Mouse (Mus musculus): ENCODE data around the gene Dip2c.
A peak's percentile ranks its signal among the peaks of the same experiment; 100 is the strongest.

The Dip2c gene

DNA sequence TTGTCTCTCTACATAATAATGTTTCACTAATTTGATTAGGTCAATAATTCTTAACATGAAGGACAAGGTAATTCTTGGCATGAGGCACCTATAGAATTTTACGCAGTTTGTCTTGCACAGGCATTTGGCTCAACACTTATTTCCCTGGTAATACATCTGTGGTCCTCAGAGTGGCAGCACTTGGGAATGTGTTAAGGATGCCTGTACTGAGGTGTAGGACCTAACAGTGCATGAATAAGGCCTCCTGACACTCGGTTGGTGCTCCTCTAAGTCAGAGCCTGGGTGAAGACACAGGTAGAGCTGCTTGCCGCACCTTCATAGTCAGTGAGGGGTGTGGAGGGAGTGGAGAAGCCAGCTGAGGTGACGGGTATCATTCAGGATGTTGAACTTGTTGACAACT is 407.0 kb downstream of the Dip2c start:
- DNase-seq, result no peak

GRCm38 (mm10) chr13:9684153-9684923 is 408.0 kb downstream of the Dip2c start:
- peak; percentile 63 to 74 for DNase-seq

GRCm38 (mm10) chr13:9686261-9686660 is 409.9 kb downstream of the Dip2c start:
- DNase-seq, result peak; percentile 43 to 49

- DNase-seq, result peak; percentile 68 to 70
Measured at GRCm38 (mm10) chr13:9686765-9687164, 410.4 kb downstream of the Dip2c start.

DNA sequence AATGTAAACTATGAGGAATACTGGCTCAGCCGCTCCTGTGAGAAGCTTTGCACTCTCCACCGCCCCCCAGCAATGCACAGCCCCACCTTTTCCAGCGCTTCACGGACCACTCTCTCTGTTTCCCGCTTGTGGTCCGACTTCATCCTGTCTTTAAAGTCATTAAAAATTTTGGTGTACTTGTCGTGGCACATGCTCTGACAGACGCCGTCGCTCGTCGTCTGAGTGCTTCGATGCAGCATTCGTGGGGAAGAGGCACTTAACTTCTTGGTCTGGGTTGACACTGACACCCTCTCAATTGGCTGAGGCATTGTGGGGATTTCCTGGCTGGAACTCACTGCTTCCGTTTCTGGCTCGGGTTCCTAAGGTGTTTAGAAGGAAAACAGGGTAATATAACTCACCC is 413.0 kb downstream of the Dip2c start:
- no peak for DNase-seq

- no peak for DNase-seq
Measured at GRCm38 (mm10) chr13:9692876-9693275, 416.5 kb downstream of the Dip2c start.

DNA sequence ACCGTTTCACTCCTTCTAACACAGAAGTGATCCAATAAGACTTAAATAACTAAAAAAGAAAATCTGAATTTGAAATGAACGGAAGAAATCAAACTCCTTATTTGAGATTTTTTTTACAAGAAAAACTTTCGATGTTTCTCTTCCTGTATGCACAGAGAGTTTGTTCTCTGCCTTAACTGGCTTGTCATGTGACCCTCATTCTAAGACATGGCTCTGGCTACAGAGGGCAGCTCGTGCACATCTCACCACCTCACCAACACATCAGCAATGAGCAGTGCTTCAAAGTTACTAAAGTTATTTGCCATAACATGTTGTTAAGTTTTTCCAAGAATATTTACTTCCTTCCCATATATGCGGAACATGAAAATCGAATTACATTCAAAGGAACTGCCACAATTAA is 418.3 kb downstream of the Dip2c start:
- no peak for DNase-seq

DNA sequence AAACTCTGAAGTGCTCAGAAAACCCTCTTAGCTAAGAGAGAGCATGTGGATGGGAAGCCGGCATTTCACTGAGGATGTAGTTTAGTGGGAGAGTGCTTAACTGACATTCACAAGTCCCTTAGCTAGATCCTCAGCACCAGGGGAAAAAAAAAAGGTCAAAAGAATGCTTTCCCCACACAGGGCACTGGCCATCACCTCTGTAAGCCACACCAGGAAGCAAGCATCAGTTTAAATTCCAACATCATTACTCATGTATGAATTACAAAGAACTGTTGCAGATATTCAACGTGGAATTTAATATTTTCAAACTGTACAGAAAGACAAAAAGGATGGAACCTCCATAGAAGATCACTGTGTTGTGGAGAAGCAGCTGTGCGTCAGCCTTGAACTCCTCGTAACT is 419.1 kb downstream of the Dip2c start:
- no peak for DNase-seq

DNA sequence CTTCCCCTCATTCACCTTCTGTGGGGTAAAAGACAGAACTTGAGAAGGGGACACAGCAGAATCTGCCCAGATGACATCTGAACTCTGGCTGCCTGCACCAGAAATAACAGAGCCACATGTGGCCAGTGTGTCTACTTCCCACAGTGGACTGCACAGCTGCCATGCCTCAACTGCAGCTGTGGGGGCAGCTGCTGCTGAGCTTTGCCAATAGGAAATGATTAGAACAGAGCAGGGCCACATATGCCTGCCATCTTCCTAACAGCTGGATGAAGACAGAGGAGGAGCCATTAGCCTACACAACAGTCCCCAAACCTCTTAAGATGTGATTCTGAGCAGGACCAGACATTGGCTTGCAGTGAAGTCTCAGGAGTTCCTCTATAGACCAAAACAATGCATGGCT is 419.5 kb downstream of the Dip2c start:
- DNase-seq, result no peak

- DNase-seq, result no peak
Measured at GRCm38 (mm10) chr13:9697340-9697739, 421.0 kb downstream of the Dip2c start.

GRCm38 (mm10) chr13:9702615-9703235 is 426.4 kb downstream of the Dip2c start:
- DNase-seq, result no peak

GRCm38 (mm10) chr13:9706720-9707119 is 430.4 kb downstream of the Dip2c start:
- no peak for DNase-seq

- DNase-seq, result no peak
Measured at GRCm38 (mm10) chr13:9708433-9709240, 432.3 kb downstream of the Dip2c start.

DNA sequence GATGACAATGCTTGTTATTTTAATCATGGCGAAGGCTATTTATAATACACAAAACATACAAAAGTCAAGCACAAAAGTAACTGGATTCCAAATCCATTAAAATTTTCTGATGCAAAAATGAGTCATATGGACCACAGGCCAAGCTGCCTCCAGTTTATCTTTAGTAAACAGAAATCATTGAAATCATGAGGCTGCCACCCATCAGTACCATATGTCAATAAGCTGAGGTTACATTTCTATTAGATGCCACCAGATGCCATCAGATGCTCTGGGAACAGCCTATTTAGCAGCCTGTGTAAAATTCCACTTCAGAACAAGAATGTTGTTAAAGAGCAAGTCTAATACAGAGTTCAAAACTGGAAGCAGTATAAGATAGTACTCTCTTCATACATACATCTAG is 436.1 kb downstream of the Dip2c start:
- no peak for DNase-seq

DNA sequence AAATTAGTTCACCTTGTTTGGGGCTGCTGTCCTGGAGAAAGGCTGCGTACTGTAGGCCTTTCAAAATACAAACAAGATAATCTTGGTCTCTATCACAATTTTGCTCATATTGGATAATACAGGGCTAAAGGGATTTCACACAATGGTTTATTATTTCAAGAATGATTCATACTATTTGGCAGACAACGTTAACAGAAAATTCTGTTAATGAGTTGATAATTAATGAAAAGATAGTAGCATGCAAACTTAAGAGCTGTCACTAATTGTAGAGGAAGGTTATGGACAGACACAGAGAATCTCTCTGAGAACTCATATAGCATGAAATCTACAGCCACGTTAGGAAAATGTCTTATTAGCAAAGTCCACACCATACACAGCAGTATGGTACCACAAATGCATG is 436.6 kb downstream of the Dip2c start:
- no peak for DNase-seq

GRCm38 (mm10) chr13:9713462-9714134 is 437.3 kb downstream of the Dip2c start:
- DNase-seq, result no peak

GRCm38 (mm10) chr13:9715224-9715623 is 438.9 kb downstream of the Dip2c start:
- DNase-seq, result no peak

Measured in cerebellum, adult 18-20 months (tissue).